Mouse (Mus musculus): ENCODE results near the gene Gm17469.
"Not testable (repeated sequence)": the region's sequence is repeated elsewhere in the genome, so short reads cannot be mapped to it uniquely, and the experiment has no call there.

Gm17469 gene

DNA sequence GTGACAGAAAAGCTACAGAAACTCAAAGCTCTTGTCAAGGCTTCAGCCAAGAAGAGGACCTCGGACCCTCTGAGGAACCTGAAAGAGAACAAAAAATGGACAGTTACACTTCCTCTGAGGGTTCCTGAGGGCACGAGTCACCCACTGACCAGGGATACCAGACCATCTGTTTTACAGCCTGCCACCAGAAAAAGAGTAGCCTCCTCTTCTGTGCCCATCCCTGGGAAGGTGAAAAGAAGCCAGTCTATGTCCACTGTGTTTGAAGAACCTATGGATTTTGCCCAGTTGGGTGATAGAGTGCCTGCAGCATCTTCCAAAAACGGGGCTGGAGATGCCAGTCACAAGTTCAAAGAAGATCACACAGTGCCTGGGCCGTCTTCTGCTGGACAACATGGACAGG is at the start of gene Gm17469:
Gene Gm17469, plus strand, starts transcription at position 301 of the 400 bp plus-strand sequence.
- DNase-seq (ENCODE audit: low read depth, low spot score), result not testable (repeated sequence)
